Mouse (Mus musculus) heart, embryonic 16.5 days (tissue): Measurements from ENCODE around the gene Glce. TPM values are rescaled to one million over a fixed set of nuclear protein-coding genes. Genes with fewer than 3 reads are reported as not detected.

Source experiments
- ATAC-seq: fragments of 200-750 bp; cut with Nextera tagmentation; replicated peaks from 2 replicates; pipeline ENCODE4 v1.8.0; 2017; ENCODE audit warnings: moderate number of reproducible peaks; ENCODE audit not compliant: insufficient read depth, low FRiP score; ENCODE audit errors: extremely low read depth
- H3K27ac ChIP-seq: fragments of 300-500 bp; sonication (generic); 2 replicates; pipeline ENCODE4 v1.5.1; 2014; ENCODE audit warnings: mild to moderate bottlenecking, low read length, control low read depth, moderate library complexity
- H3K27me3 ChIP-seq: fragments of 300-500 bp; sonication (generic); 2 replicates; pipeline ENCODE4 v1.6.1; 2014; ENCODE audit warnings: low read length, mixed read lengths; ENCODE audit not compliant: control insufficient read depth, insufficient read depth
- H3K36me3 ChIP-seq: fragments of 300-500 bp; sonication (generic); 2 replicates; pipeline ENCODE4 v1.6.1; 2014; ENCODE audit not compliant: control insufficient read depth, insufficient read depth
- H3K4me1 ChIP-seq: fragments of 300-500 bp; sonication (generic); 2 replicates; pipeline ENCODE4 v1.6.1; 2014; ENCODE audit warnings: low read length, mixed read lengths; ENCODE audit not compliant: control insufficient read depth, insufficient read depth
- H3K4me2 ChIP-seq: fragments of 300-500 bp; sonication (generic); 2 replicates; pipeline ENCODE4 v1.6.1; 2014; ENCODE audit warnings: low read depth, mild to moderate bottlenecking, control low read depth, low read length
- H3K4me3 ChIP-seq: fragments of 300-500 bp; sonication (generic); 2 replicates; pipeline ENCODE4 v1.5.1; 2014; ENCODE audit warnings: mild to moderate bottlenecking, control low read depth, low read length
- H3K9ac ChIP-seq: fragments of 300-500 bp; sonication (generic); 2 replicates; pipeline ENCODE4 v1.6.1; 2014; ENCODE audit warnings: low read length, control low read depth
- H3K9me3 ChIP-seq: fragments of 300-500 bp; sonication (generic); replicated peaks from 2 replicates; pipeline ENCODE4 v1.6.1; 2016; ENCODE audit warnings: low read length; ENCODE audit not compliant: control insufficient read depth
- WGBS: fragments of 180-500 bp; shearing (Covaris S2); extraction: QIAGEN DNeasy Blood & Tissue Kit; methylation state at CpG from one replicate; pipeline ENCODE4 v1.1.7; 2014; 5-methylcytosine and 5-hydroxymethylcytosine counted together
- microRNA-seq: library from miRNA; unstranded; fragments of <30 nt; microRNA quantifications from one replicate; pipeline ENCODE4, GENCODE M21; 2017
- polyA plus RNA-seq: library from polyadenylated mRNA; unstranded; fragments of >200 nt; fragmentation: Nextera tagmentation; extraction: Ambion mirVana; gene quantifications from 2 replicates; pipeline ENCODE4 v1.2.1, GENCODE M21; 2015

Glce gene
- polyA plus RNA-seq, 1 experiment from 2014 or later, result 8.7 TPM

GRCm38 (mm10) chr9:62017329-62017728 is 105.1 kb downstream of the Glce start:
- no peaks in the 10 kb centered on the region for H3K9me3 ChIP-seq
- no peak overlapping the region for H3K4me2 ChIP-seq
- H3K9ac ChIP-seq, result no peak overlapping the region
- H3K4me1 ChIP-seq, result no peaks in the 10 kb centered on the region
- no peaks in the 10 kb centered on the region for H3K27me3 ChIP-seq
- H3K36me3 ChIP-seq, result no peaks in the 10 kb centered on the region
- H3K27ac ChIP-seq, result no peak overlapping the region
- no peak overlapping the region for H3K4me3 ChIP-seq
- WGBS, result 67% methylated on average over 6 of the region's 6 CpGs
- no peak for ATAC-seq

- no peak overlapping the region for H3K4me3 ChIP-seq
- H3K27ac ChIP-seq, result no peak overlapping the region
- no peak overlapping the region for H3K4me2 ChIP-seq
- H3K9me3 ChIP-seq, result no peaks in the 10 kb centered on the region
- ATAC-seq, result no peak
- WGBS, result 52% methylated on average over 3 of the region's 3 CpGs
- H3K9ac ChIP-seq, result no peak overlapping the region
- no peaks in the 10 kb centered on the region for H3K27me3 ChIP-seq
- no peaks in the 10 kb centered on the region for H3K4me1 ChIP-seq
- H3K36me3 ChIP-seq, result no peaks in the 10 kb centered on the region
Observed at GRCm38 (mm10) chr9:62015504-62015903, 107.0 kb downstream of the Glce start.

- Histone ChIP-seq H3K4me3 (no peak overlapping the region), H3K9me3 (no peaks in the 10 kb centered on the region), H3K4me2 (no peak overlapping the region), H3K4me1 (no peaks in the 10 kb centered on the region), H3K9ac (no peak overlapping the region), H3K27me3 (no peaks in the 10 kb centered on the region), H3K36me3 (no peaks in the 10 kb centered on the region), H3K27ac (no peak overlapping the region)
- 64% methylated on average over 12 of the region's 12 CpGs for WGBS
- no peak for ATAC-seq
Observed at GRCm38 (mm10) chr9:62013316-62014097, 108.9 kb downstream of the Glce start.

- Histone ChIP-seq H3K27ac (no peak overlapping the region), H3K27me3 (no peaks in the 10 kb centered on the region), H3K9me3 (no peaks in the 10 kb centered on the region), H3K9ac (no peak overlapping the region), H3K4me3 (no peak overlapping the region), H3K36me3 (no peaks in the 10 kb centered on the region), H3K4me1 (no peaks in the 10 kb centered on the region), H3K4me2 (no peak overlapping the region)
- ATAC-seq, result no peak
- 83% methylated on average over 5 of the region's 5 CpGs for WGBS
Observed at GRCm38 (mm10) chr9:62008360-62008759, 114.1 kb downstream of the Glce start.

Small RNAs within 50 kb of the gene (microRNA-seq; reads per million reads assigned to microRNA genes)
- gene Mir5133, result 1.6 reads per million

Other genes with a start within 250 kb of the Glce start
- 895 and 907 TPM in 2 replicates for gene Rplp1, start 208.1 kb downstream of the Glce start, polyA plus RNA-seq
- gene Kif23, start 175.9 kb downstream of the Glce start, polyA plus RNA-seq, result 77.8 and 84.0 TPM in 2 replicates
- 1.1 and 1.3 TPM in 2 replicates for gene Paqr5, start 95.8 kb downstream of the Glce start, polyA plus RNA-seq
- gene Spesp1, start 159.6 kb upstream of the Glce start, polyA plus RNA-seq, result not detected in 2 replicates
- 141 and 176 TPM in 2 replicates for gene Anp32a, start 218.6 kb upstream of the Glce start, polyA plus RNA-seq